In genomic region chr2:28270561-28270960, GRCm38 (mm10) we compare ENCODE assay signal across 8 mouse cellular contexts.
DNase-seq lines count a peak whose midpoint lies in the region; ATAC-seq lines count a peak whose summit lies in the region.
"Had no signal": no experiment of that assay in that cellular context is flagged by ENCODE, and none has a peak within 500 bp of the region (broad histone marks: within the 10 kb centered on the region; RNA-seq: fewer than 3 reads in every experiment).

No protein-coding gene starts in this region.

- no peak overlapping the region for H3K9ac ChIP-seq in hindbrain, embryonic 14.5 days
- H3K9ac ChIP-seq in midbrain, embryonic 15.5 days: no peak overlapping the region

- H3K4me2 ChIP-seq in hindbrain, embryonic 14.5 days (replicated peaks): no peak overlapping the region
- H3K4me2 ChIP-seq in midbrain, embryonic 15.5 days: no peak overlapping the region

- peak overlapping the region; percentile 50; the same call in 1 of the 2 replicates for H3K27ac ChIP-seq in hindbrain, embryonic 14.5 days
- 0 out of 2 replicates have a peak overlapping the region, but pooled peaks have one; percentile 49 for H3K27ac ChIP-seq in midbrain, embryonic 15.5 days

- no peak for ATAC-seq in hindbrain, embryonic 14.5 days (ENCODE audit: low FRiP score)
- ATAC-seq in midbrain, embryonic 15.5 days (replicated peaks): peak; percentile 33; the same call in 1 of the 2 replicates
- ATAC-seq: Patski had no signal

- DNase-seq in kidney, postnatal 14 days: peak; percentile 50
- no peak for DNase-seq in kidney, adult 8-10 months
- peak; percentile 76 to 83 for DNase-seq in cerebellum, postnatal 10 days
- peak; percentile 55 for DNase-seq in hindbrain, embryonic 14.5 days (ENCODE audit: low spot score)
- no peak for DNase-seq in c-Kit-positive CD71-positive TER-119-positive erythroid progenitor cells, embryonic 14.5 days (ENCODE audit: low spot score)
- DNase-seq in adrenal gland, adult 8-10 months: no peak

- H3K27me3 ChIP-seq in hindbrain, embryonic 14.5 days (ENCODE audit: control insufficient read depth, insufficient read depth, low read length): no peaks in the 10 kb centered on the region
- H3K27me3 ChIP-seq in midbrain, embryonic 15.5 days (replicated peaks): no peaks in the 10 kb centered on the region
- H3K27me3 ChIP-seq: Patski had no signal

- no peak overlapping the region for H3K4me3 ChIP-seq in hindbrain, embryonic 14.5 days (replicated peaks; ENCODE audit: low read length)
- no peak overlapping the region for H3K4me3 ChIP-seq in midbrain, embryonic 15.5 days

- no peaks in the 10 kb centered on the region for H3K36me3 ChIP-seq in hindbrain, embryonic 14.5 days (replicated peaks; ENCODE audit: control insufficient read depth, insufficient read depth)
- no peaks in the 10 kb centered on the region for H3K36me3 ChIP-seq in midbrain, embryonic 15.5 days (replicated peaks)

- 7% methylated on average over 4 of the region's 4 CpGs for WGBS in hindbrain, embryonic 14.5 days
- 3% methylated on average over 4 of the region's 4 CpGs for WGBS in midbrain, embryonic 15.5 days

- no peaks in the 10 kb centered on the region for H3K9me3 ChIP-seq in hindbrain, embryonic 14.5 days (ENCODE audit: control insufficient read depth, low read length)
- H3K9me3 ChIP-seq in midbrain, embryonic 15.5 days: no peaks in the 10 kb centered on the region

- H3K4me1 ChIP-seq in hindbrain, embryonic 14.5 days (replicated peaks; ENCODE audit: control insufficient read depth, insufficient read depth, low read length): peaks cover 8% of the 10 kb centered on the region; the same call in 1 of the 2 replicates
- peaks cover 11% of the 10 kb centered on the region for H3K4me1 ChIP-seq in midbrain, embryonic 15.5 days

Comparison
In these comparisons a context has a peak if more than half of its experiments do, and no peak if none do; other contexts are left out.
1. DNase-seq: peak in kidney, postnatal 14 days (single experiment), cerebellum, postnatal 10 days (2 of 2) and hindbrain, embryonic 14.5 days (single experiment); none in kidney, adult 8-10 months (0 of 2), c-Kit-positive CD71-positive TER-119-positive erythroid progenitor cells, embryonic 14.5 days (single experiment) and adrenal gland, adult 8-10 months (single experiment).